Mouse (Mus musculus): ENCODE data around the gene Isy1.

Gene Isy1

DNA sequence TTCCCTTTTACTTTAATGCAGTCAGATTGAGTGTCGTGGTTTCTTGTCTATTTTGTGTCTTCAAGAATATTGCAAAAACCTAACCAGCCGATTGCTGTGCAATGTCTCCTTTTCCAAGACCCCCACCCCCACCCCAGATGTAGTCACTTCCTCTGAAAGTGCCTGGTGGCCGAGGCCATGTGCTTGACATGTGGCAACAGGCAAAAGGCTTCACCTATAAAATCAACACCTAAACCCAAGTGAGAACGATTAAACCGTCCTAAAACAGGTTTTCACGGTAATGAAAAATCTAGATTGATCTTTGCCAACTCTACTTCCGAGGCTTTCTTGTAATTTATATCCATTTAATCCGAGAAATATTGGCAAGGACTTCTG lies 11.2 kb upstream of the Isy1 start:
- DNase-seq, result peak in 1 of 2 experiments; percentile 28

DNA sequence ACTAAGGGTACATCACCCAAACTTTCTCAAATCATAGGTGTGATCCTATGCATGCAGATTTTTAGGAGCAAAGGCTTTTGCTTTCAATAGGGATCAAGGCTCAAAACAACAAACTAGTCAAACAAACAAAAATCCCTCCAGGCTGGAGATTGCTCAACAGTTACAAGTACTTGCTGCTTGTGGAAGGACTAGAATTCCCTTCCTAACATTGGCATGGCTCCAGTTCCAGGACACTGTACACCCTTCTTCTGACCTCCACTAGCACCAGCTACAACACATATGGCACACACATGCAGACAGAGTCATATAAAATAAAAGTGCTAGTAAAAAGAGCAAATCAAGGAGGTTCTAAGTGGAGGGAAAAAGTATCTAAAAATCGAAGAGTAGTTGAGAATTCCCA lies 8.2 kb upstream of the Isy1 start:
- no peak for DNase-seq

DNA sequence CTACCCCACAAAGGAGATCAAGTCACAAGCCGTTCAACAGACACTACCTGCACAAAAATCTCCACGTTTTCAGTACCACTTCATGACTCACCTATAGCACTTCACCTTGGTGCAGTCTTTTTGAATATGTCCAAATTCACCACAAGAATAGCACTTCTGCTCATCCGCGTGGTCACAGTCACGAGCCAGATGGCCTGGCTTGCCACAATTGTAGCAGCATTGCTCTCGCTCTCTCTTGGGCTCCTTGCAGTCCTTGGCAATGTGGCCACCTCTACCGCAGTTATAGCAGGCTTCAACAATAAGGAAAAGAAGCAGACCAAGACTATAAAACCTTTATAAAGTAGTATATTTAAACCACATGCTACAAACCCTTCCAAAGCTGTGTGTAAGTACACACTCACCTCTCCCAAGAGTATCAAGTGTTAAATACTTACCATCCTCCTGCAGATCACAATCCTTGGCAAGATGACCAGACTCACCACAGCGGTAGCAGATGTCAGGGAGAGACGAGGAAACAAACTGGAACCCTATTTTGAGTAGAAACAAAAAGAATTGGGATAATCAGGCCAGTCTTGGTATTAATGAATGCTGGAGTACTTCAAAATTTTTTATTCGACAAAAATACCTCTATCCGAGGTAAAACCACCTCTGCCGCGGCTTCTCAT lies 6.6 kb upstream of the Isy1 start:
- DNase-seq, result no peak

DNA sequence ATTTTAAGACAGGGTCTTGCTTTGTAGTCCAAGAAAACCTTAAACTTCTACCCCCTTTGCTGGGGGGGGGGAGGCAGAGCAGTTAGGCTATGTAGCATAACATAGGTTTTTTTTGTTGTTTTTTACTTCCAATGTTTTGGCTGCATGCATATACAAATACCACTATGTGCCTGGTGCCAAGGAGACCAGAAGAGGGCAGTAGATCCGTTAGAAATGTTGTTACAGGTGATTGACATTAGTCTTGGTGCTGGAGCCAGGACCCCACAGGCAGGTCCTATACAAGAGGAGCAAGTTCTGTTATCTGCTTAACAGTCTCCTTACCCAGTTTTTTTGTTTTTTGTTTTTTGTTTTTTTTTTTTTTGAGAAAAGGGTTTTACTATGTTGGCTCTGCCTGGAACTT lies 3.7 kb upstream of the Isy1 start:
- DNase-seq, result peak in 1 of 2 experiments; percentile 15

DNA sequence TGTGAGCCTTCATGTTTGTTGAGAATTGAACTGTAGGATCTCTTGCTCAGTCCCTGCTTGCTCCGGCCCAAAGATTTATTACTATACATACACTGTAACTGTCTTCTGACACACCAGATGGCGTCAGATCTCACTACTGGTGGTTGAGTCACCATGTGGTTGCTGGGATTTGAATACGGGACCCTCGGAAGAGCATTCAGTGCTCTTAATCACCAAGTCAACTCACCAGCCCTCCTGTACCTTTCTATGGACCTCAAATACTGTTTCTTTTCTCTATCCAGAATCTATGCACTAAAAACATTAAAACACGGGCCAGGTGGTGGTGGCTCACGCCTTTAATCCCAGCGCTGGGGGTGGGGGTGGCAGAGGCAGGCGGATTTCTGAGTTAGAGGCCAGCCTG lies 3.0 kb upstream of the Isy1 start:
- no peak for DNase-seq

DNA sequence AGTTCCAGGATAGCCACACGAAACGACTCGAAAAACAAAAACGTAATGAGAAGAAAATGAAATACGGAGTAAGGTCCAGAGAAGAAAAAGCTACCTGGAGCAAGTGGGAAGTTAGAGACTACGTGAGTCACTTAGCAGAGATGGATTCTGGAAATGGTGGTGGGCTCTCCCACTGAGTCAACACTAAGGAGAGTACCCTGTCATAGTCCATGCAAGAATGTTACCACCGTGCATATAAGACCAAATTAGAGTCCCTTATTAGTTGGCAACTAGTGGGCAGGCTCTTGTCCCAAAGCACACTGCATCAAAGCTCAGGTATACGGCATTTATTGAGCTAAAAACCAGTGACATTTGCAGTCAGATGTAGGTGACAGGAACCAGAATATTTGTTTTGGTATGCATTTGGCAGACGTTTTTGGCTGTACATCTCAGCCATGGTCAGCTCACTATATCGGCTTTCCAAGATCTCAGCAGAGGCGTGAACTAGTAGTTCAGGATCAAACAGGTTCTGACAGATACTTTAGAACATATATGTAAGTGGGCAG lies 1.3 kb upstream of the Isy1 start:
- no peak for DNase-seq

DNA sequence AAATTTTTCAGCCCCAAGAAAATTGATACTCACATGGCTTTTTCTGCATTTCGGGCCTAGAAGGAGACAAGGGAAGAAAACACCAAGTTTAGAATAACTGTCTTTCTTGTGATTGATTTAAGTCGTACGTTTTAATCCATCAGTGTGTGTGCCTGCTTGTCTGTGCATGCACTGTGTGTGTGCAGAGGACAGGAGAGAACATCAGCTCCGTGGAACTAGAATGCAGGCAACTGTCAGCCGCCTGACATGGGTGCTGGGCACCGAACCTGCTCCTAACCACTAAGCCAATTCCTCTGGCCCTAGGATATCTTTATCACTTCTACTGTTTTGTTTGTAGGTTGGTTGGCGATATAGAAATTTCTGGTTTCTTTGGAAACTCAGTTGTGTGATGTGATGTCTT lies 2.9 kb downstream of the Isy1 start, which contains the start of gene Gm45140:
Gm45140 (minus strand) TSS at position 101 of the 400 bp plus-strand sequence.
- no peak for DNase-seq

DNA sequence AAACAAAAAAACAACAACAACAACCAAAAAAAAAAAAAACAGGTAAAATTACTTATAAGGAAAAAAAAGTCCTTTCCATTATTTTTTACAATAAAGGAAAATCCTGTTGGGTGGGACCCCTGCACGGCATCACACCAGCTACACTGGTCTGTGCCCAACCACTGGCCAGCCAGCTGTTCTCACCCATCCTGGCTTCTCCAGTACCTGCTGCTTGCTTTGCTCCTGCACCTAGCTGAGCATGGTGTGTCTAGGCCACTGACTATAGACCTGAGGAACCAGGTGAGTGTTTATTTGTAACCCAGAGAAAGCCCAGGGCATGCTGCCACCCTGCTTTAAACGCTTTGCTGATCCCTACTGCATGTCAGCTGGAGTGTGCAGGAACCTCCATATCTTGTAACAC lies 18.2 kb downstream of the Isy1 start:
- no peak for DNase-seq

DNA sequence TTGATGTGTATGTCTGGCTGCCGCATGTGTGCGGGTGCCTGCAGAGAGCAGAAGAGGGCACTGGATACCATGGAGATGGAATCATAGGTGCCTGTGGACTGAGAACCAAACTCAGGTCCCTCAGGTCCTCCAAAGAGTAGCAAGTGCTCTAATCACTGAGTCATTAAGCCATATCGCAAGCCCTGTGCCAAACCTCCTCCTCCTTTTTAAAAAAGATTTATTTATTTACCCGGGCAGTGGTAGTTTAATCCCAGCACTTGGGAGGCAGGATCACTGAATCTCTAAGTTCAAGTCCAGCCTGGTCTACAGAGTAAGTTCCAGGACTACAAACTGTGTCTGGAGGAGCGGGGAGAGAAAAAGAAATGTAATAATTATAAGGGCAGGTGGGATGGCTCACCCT lies 24.1 kb downstream of the Isy1 start:
- no peak for DNase-seq

DNA sequence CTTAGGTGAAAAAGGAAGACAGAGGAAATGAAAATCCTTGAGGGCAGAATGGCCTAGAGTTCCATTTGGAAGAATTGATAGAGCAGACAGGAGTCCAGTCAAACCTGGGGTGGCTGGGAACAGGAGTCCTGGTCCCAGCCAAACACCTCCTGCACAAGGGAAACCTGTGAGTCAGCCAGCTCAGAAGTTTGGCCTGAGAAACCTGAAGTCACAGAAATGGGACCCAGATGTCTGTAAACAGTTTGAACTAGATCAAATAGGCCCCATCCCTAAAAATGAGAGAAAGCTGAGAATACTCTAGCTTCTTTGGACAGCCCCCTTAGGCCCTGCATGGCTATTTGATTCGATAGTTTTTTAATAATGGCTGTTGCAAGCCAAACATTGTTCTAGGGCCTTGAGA lies 25.9 kb downstream of the Isy1 start:
- DNase-seq, result no peak

DNA sequence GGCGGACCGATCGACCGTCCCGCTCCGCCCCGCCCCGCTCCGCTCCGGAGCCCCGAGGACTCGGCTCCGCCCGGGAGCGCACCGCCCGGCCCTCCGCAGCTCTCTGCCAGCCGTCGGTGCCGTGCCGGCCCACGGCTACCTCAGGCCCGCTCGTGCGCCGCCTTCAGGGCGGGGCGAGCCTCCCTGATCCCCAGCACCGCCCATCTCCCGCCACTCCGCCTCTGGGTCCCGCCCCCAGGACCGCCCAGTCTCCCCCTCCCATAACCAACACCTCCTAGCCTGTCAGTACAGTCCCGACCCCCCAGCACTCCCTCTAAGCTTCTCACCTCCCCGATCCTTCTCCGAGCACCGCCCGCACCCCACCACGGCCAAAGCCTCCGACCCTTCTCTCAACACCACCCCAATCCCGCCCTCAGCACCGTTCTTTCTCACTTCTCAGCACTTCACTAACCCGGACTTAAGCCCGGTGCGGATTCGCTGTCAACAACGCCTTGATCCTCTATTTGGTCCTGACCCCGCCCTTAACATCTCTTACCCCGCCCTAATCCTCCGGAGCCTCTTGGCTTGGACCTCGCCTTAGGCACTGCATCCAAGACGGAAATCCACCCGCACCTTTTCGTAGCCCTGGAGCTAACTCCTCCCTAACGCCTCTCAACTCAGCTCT lies 26.8 kb downstream of the Isy1 start, which contains the start of gene Rab43:
Rab43 (minus strand) TSS at position 490 of the 664 bp plus-strand sequence.
- peak; percentile 95 to 96 for DNase-seq

DNA sequence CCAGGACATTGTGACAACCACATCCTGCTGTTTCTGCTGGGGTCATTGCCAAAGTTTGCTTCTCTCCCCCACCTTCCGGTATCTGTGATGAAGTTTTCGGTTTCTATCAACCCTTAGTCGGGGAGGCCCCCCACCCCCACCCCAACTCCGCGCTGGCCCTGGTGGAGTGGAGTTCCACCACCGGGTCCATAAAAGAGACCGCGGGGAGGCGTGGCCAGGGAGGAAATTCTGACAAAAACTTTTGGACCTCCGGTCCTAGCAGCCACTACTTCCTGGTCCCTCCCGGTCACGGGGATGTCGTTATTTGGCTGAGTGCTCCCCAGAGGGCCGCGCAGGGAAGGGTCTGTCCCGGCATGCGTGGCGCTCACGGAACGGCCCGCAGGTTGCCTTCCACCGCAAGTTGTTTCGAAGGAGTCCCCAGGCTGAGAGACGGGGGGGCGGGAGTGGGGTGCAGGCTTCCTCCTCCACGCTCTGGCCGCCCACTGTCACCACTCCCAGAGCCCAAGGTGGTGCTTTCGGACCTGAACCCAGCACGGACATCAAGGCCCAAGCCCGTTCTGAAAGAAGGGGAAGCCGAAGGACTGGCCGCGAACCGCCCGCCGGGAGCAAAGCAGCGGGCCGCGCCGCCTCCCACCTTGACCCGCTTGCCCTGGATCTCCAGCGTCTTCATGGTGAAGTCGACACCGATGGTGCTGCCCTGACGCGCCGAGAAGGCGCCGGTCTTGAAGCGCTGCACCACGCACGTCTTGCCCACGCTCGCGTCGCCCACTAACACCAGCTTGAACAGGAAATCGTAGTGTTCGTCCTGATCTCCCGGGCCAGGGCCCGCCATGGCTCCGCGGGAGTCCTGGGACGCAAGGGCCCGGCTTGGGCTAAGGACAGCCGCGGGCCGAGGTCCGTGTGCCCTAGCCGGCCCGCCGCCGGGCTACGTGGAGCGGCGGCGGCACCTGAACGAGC lies 27.6 kb downstream of the Isy1 start:
- peak; percentile 57 to 59 for DNase-seq

DNA sequence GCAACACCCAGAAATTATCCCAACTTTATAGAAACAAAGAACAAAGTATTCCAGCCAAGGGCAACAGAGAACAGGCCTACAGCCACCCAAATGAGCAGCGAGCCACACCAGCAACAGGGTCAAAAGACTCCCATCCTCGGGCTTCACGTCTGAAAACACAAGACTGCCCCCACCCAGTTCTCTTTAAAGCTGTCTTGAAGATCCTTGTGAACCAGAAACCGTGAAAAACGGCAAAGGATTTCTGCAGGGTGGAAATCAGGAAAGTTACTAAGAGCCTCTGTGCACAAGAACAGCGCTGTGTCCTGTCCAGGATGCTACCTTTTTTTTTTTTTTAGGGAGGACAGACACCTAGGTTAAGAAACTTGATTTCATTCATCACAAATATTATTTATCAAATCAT lies 28.3 kb downstream of the Isy1 start:
- no peak for DNase-seq

DNA sequence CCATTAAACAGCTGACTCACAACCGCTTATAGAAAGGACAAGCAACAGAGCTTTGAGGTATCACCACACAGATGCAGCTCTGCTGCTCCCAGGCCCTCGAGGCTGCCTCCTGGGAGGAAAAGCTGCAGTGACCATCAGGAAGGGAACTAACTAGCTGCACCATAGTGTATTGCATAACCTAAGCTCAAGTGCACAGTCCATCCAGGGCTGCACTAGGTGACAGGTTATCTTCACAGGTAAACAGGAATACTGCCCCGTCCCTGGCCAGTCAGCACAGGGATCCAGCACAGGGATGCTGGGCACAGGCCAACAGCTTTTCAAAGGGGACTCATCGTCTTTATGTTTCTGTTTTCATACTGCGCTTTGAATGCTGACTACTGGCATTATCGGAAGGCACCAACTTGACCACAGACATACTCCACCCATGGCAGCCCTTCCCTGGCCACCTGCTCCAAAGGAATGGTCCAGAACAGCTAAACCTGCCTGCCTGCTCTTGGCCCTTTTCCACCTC lies 28.9 kb downstream of the Isy1 start:
- DNase-seq, result no peak

DNA sequence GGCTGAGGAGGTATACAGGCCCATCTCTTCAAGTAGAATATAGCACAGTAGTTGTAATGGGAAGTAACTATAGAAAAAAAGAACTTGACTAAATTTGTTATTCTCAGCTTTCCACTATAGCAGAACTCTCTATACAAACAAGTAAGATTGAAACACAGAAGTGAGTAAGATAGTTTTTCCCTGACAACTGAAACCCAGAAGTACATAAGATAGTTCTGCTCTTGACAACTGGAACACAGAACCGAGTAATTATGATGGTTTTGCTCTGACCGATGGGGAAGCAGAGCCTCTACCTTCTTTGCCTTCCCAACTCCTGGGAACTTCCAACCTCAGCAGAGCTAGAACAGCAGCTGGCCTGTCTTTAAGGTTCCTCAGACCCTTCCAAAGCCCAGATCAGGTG lies 29.5 kb downstream of the Isy1 start:
- DNase-seq, result no peak

DNA sequence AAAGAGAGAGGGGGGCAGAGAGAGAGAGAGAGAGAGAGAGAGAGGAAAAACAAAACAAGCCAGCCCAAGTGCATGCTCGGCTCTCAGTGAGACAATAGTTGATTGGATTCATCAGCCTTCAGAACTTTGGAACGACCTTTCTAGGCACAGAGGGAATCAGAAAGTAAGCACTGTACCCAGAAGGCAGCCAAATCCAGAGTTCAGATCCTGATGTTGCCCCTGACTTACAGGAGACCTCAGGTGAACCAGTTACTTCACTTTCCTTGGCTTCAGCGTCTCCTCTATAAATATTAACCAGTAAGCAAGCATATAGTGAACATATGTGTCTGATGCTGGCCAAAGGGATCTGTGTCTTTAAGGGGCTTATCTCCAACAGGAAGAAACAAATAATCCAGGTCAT lies 30.1 kb downstream of the Isy1 start:
- no peak for DNase-seq

DNA sequence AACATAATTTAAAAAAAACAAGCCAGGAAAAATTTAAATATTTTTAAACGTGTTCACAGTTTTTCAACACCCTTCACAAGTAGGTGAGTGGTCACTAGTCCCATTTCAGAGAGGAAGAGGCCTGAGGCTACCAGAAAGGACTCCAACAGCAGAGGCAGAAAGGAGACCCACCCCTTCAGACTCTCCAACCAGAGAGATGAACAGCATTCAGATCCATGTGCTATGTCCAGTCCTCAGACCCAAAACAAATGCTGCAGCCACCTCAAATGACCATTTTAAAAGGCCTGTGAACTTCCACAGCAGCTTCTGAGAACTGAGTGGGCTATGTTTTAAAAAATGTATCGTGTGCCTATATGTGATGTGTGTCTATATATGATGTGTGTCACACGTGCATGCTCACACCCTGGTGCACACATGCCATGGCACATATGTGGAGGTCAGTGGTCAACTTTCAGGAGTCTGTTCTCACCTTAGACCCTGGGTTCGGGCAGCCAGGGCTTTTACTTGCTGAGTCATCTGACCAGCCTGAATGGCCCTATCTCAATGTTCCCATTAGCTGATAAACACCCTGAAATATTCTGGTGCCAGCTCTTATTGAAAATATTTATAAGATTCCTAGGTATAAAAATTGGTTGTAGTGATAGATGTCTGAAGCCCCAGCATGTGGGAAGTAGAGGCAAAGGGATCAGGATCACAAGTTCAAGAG lies 30.7 kb downstream of the Isy1 start:
- no peak for DNase-seq

DNA sequence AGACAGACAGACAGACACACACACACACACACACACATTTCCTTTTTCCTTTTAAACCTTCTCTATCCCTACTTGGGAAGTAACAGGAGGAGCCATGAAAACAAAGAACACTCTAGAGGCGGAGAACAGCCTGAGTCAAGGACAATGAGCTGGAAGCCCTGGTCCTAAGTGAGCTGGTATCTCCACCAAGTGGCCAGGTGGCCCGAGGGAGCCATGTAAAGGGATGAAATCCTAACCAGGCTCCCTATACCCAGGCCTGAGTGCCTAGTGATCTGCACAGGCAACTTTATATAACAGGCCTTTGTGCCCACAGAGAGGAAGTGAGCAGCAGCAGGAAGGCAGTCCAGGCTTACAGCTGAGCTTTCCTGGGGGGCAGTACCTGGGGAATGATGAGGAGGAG lies 31.7 kb downstream of the Isy1 start:
- DNase-seq, result no peak

DNA sequence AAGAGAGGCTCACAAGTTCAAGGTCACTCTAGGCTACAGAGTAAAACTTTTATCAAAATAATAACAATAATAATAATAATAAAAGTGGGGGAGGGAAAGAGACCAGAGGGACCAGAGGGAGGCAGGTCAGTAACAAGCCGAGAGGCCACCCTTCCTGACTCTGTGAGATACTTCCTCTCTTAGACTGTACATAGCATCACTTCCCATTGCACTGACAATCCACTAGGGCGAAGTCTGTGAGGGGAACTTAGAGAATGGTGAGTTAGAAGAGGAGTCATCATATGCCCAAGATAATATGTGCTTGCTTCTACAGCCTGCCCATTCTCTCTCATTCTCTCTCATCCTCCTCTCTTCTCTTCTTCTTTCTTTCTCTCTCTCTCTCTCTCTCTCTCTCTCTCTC lies 32.6 kb downstream of the Isy1 start:
- DNase-seq, result no peak

DNA sequence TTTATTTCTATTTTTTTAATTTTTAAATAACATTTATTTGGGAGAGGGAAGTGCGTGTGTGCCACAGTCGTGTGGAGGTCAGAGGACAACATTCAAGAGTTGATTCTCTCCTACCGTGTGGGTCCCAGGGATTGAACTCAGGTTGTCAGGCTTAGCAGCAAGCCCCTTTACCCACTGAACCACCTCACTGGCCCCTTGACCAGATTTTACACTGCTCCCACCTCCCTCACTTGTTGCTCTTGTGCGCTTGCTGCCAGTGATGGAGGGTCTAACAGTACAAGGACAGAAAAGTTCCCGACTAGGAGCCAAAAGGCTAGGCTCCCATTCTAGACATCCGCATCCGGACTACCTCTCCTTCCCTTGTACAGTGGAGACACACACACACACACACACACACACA lies 33.1 kb downstream of the Isy1 start:
- DNase-seq, result no peak

DNA sequence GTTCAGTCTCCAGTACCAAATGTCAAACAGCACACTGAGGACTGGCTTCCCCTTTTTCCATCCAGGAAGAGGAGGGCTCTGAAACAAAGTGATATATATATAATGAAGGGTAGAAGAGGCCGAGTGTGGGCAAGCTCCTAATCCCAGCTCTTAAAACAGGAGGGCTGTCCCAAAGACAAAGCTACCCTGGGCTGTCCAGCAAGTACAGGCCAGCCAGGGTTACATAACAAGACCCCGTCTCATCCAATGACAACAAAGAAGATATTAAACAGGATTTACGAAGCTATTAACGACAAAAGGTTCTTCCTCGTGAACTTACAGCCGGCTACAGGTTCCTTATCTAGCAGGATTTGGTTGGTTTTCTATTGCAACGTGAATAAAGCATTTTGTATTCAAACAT lies 33.7 kb downstream of the Isy1 start:
- DNase-seq, result no peak

DNA sequence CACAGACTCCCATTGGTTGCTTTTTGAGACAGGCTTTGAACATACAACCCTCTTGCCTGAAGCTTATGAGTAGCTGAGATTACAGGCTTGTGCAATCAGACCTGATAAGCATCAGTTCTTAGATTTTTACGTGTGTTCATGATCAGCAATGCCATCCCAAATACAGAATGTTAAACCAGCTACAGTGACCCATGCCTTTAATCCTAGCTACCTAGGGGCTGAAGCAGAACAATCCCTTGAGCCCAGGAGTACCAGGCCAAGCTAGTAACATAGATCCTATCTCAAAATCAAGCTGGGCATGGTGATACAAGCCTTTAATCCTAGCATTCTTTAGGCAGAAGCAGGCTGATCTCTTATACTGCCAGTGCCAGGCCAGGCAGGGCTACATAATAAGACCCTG lies 34.6 kb downstream of the Isy1 start:
- DNase-seq, result no peak
